Mouse (Mus musculus): Measurements from ENCODE around the gene Cep295. TPM values are rescaled to one million over a fixed set of nuclear protein-coding genes. Genes with fewer than 3 reads are reported as not detected.
"Not testable (repeated sequence)": the region's sequence is repeated elsewhere in the genome, so short reads cannot be mapped to it uniquely, and the experiment has no call there.

Cep295 gene
- total and polyA plus RNA-seq, 2 experiments from 2014 or later, result 4.6 to 10.2 TPM

- no peaks in the 10 kb centered on the region for H3K9me3 ChIP-seq (replicated peaks; ENCODE audit: control insufficient read depth, low read length)
- ATAC-seq (ENCODE audit: insufficient read depth, low read depth), result peak; percentile 66
- H3K4me1 ChIP-seq (ENCODE audit: control insufficient read depth, insufficient read depth), result peaks cover 36% of the 10 kb centered on the region
- peak within 1 kb of the TSS; percentile 93 for H3K9ac ChIP-seq (replicated peaks; ENCODE audit: low read depth, low read length)
- DNase-seq (ENCODE audit: low spot score), result peak; percentile 33
- peaks cover 31% of the 10 kb centered on the region for H3K36me3 ChIP-seq (replicated peaks; ENCODE audit: control insufficient read depth, insufficient read depth, low read length)
- TF ChIP-seq CTCF (IDR thresholded peaks at IDR 0.05; ENCODE audit: low read depth), result no peak
- TF ChIP-seq EP300 (IDR thresholded peaks at IDR 0.05; ENCODE audit: low read depth), result no peak; the same call in 1 of the 2 replicates
- under 1% methylated on average over 35 of the region's 35 CpGs for WGBS
- H3K27ac ChIP-seq (ENCODE audit: low read depth), result peak within 1 kb of the TSS; percentile 93
- peak within 1 kb of the TSS; percentile 85 for H3K4me3 ChIP-seq (ENCODE audit: low read depth, low read length)
- H3K4me2 ChIP-seq (ENCODE audit: low read depth, low read length), result peak within 1 kb of the TSS; percentile 77
- H3K27me3 ChIP-seq (ENCODE audit: control insufficient read depth, insufficient read depth, low read length), result no peaks in the 10 kb centered on the region
Measured at GRCm38 (mm10) chr9:15306398-15307119, 51.0 kb downstream of the Cep295 start, which contains the start of gene 4931406C07Rik. Gene 4931406C07Rik (minus strand): TSS chr9:15306448.

- ATAC-seq (ENCODE audit: insufficient read depth, low read depth), result peak; percentile 97
- Histone ChIP-seq H3K27ac (ENCODE audit: low read depth) (peak within 1 kb of the TSS; percentile 93), H3K9ac (replicated peaks; ENCODE audit: low read depth, low read length) (peak within 1 kb of the TSS; percentile 93), H3K36me3 (replicated peaks; ENCODE audit: control insufficient read depth, insufficient read depth, low read length) (peaks cover 26% of the 10 kb centered on the region), H3K4me2 (ENCODE audit: low read depth, low read length) (peak within 1 kb of the TSS; percentile 77), H3K4me3 (ENCODE audit: low read depth, low read length) (peak within 1 kb of the TSS; percentile 85), H3K9me3 (replicated peaks; ENCODE audit: control insufficient read depth, low read length) (no peaks in the 10 kb centered on the region), H3K27me3 (ENCODE audit: control insufficient read depth, insufficient read depth, low read length) (no peaks in the 10 kb centered on the region), H3K4me1 (ENCODE audit: control insufficient read depth, insufficient read depth) (peaks cover 36% of the 10 kb centered on the region)
- peak; percentile 90 for DNase-seq (ENCODE audit: low spot score)
- WGBS, result 11% methylated on average over 45 of the region's 45 CpGs
- TF ChIP-seq CTCF (IDR thresholded peaks at IDR 0.05; ENCODE audit: low read depth), result no peak
- TF ChIP-seq EP300 (IDR thresholded peaks at IDR 0.05; ENCODE audit: low read depth), result peak; percentile 72
Measured at GRCm38 (mm10) chr9:15305503-15306397, 51.8 kb downstream of the Cep295 start, which contains the start of gene Taf1d. Gene Taf1d (plus strand): TSS chr9:15306214.

- Histone ChIP-seq H3K4me1 (ENCODE audit: control insufficient read depth, insufficient read depth) (peaks cover 21% of the 10 kb centered on the region), H3K4me3 (ENCODE audit: low read depth, low read length) (no peak overlapping the region), H3K9me3 (replicated peaks; ENCODE audit: control insufficient read depth, low read length) (no peaks in the 10 kb centered on the region), H3K9ac (replicated peaks; ENCODE audit: low read depth, low read length) (no peak overlapping the region), H3K27ac (ENCODE audit: low read depth) (no peak overlapping the region), H3K36me3 (replicated peaks; ENCODE audit: control insufficient read depth, insufficient read depth, low read length) (no peaks in the 10 kb centered on the region), H3K4me2 (ENCODE audit: low read depth, low read length) (no peak overlapping the region), H3K27me3 (ENCODE audit: control insufficient read depth, insufficient read depth, low read length) (no peaks in the 10 kb centered on the region)
- TF ChIP-seq CTCF (IDR thresholded peaks at IDR 0.05; ENCODE audit: low read depth) (no peak), EP300 (IDR thresholded peaks at IDR 0.05; ENCODE audit: low read depth) (no peak)
- 74% methylated on average over 2 of the region's 2 CpGs for WGBS
- DNase-seq (ENCODE audit: low spot score) (no peak), ATAC-seq (ENCODE audit: insufficient read depth, low read depth) (no peak)
Measured at GRCm38 (mm10) chr9:15302881-15303280, 54.7 kb downstream of the Cep295 start.

- WGBS, result 80% methylated on average over 6 of the region's 6 CpGs
- H3K9me3 ChIP-seq (replicated peaks; ENCODE audit: control insufficient read depth, low read length); DNase-seq (ENCODE audit: low spot score); H3K27ac ChIP-seq (ENCODE audit: low read depth); H3K4me2 ChIP-seq (ENCODE audit: low read depth, low read length); H3K36me3 ChIP-seq (replicated peaks; ENCODE audit: control insufficient read depth, insufficient read depth, low read length); ATAC-seq (ENCODE audit: insufficient read depth, low read depth); H3K4me3 ChIP-seq (ENCODE audit: low read depth, low read length); H3K9ac ChIP-seq (replicated peaks; ENCODE audit: low read depth, low read length); H3K27me3 ChIP-seq (ENCODE audit: control insufficient read depth, insufficient read depth, low read length): not testable (repeated sequence)
- peaks cover 12% of the 10 kb centered on the region for H3K4me1 ChIP-seq (ENCODE audit: control insufficient read depth, insufficient read depth)
Measured at GRCm38 (mm10) chr9:15302006-15302405, 55.6 kb downstream of the Cep295 start.

DNA sequence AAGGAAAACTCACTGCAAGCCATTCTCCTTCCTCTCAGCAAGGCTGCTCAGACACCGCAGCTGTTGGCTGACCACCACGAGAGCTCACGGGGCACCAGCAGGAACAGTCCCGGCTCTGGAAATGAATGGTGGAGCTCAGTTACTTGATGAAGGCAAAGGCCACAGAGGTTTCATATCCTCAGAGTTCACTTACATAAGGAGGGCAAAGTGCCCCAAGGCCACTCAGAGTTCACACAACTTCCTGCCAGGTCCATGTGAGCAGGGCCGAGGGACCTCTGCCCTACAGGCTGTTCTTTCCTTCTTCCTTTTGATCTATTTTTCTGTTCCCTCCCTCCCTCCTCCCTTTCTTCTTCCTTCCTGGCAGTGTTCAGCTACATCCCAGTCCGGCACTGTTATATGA is 56.2 kb downstream of the Cep295 start:
- TF ChIP-seq EP300 (IDR thresholded peaks at IDR 0.05; ENCODE audit: low read depth), result no peak
- no peak for TF ChIP-seq CTCF (IDR thresholded peaks at IDR 0.05; ENCODE audit: low read depth)
- 0 out of 2 replicates have a peak, but pooled peaks cover 6% of the 10 kb centered on the region for H3K4me1 ChIP-seq (ENCODE audit: control insufficient read depth, insufficient read depth)
- no peak overlapping the region for H3K4me3 ChIP-seq (ENCODE audit: low read depth, low read length)
- ATAC-seq (ENCODE audit: insufficient read depth, low read depth) (no peak), DNase-seq (ENCODE audit: low spot score) (peak; percentile 29)
- H3K27ac ChIP-seq (ENCODE audit: low read depth), result peak overlapping the region; percentile 62
- no peak overlapping the region; the same call in 1 of the 2 replicates for H3K9ac ChIP-seq (replicated peaks; ENCODE audit: low read depth, low read length)
- no peaks in the 10 kb centered on the region for H3K27me3 ChIP-seq (ENCODE audit: control insufficient read depth, insufficient read depth, low read length)
- peak overlapping the region; percentile 7 for H3K4me2 ChIP-seq (ENCODE audit: low read depth, low read length)
- H3K36me3 ChIP-seq (replicated peaks; ENCODE audit: control insufficient read depth, insufficient read depth, low read length), result 0 out of 2 replicates have a peak, but pooled peaks cover 6% of the 10 kb centered on the region
- H3K9me3 ChIP-seq (replicated peaks; ENCODE audit: control insufficient read depth, low read length), result no peaks in the 10 kb centered on the region
- 64% methylated on average over 6 of the region's 6 CpGs for WGBS
